Mouse (Mus musculus) midbrain, postnatal 0 days (tissue): ENCODE data around the gene Xylt1. TPM values are rescaled to one million over a fixed set of nuclear protein-coding genes. Genes with fewer than 3 reads are reported as not detected.

ENCODE experiments used
- ATAC-seq: fragments of 200-750 bp; cut with Nextera tagmentation; 2 replicates; pipeline ENCODE4 v1.8.0; 2017; ENCODE audit warnings: moderate number of reproducible peaks, mild to moderate bottlenecking, moderate TSS enrichment, moderate library complexity; ENCODE audit not compliant: low FRiP score
- DNase-seq: peaks from one replicate; pipeline ENCODE4 v3.0.0-alpha.2; 2015; ENCODE audit warnings: low spot score
- H3K27ac ChIP-seq: fragments of 300-500 bp; sonication (generic); 2 replicates; pipeline ENCODE4 v1.5.1; 2014; ENCODE audit warnings: low read depth, mild to moderate bottlenecking, low read length, mixed read lengths
- H3K27me3 ChIP-seq: fragments of 300-500 bp; sonication (generic); 2 replicates; pipeline ENCODE4 v1.6.1; 2014; ENCODE audit warnings: low read length, control low read depth, mixed read lengths; ENCODE audit not compliant: insufficient read depth
- H3K36me3 ChIP-seq: fragments of 300-500 bp; sonication (generic); 2 replicates; pipeline ENCODE4 v1.6.1; 2014; ENCODE audit warnings: low read length, control low read depth, mixed read lengths; ENCODE audit not compliant: insufficient read depth
- H3K4me1 ChIP-seq: fragments of 300-500 bp; sonication (generic); 2 replicates; pipeline ENCODE4 v1.6.1; 2014; ENCODE audit warnings: mild to moderate bottlenecking, control low read depth, antibody characterized with exemption, low read length, mixed read lengths; ENCODE audit not compliant: insufficient read depth
- H3K4me2 ChIP-seq: fragments of 300-500 bp; sonication (generic); 2 replicates; pipeline ENCODE4 v1.6.1; 2014; ENCODE audit warnings: low read depth, mild to moderate bottlenecking, low read length, mixed read lengths; ENCODE audit not compliant: poor library complexity, severe bottlenecking
- H3K4me3 ChIP-seq: fragments of 300-500 bp; sonication (generic); 2 replicates; pipeline ENCODE4 v1.5.1; 2014; ENCODE audit warnings: low read depth, mild to moderate bottlenecking, low read length, moderate library complexity
- H3K9ac ChIP-seq: fragments of 300-500 bp; sonication (generic); replicated peaks from 2 replicates; pipeline ENCODE4 v1.6.1; 2014; ENCODE audit warnings: mild to moderate bottlenecking, low read length, moderate library complexity, mixed read lengths; ENCODE audit not compliant: poor library complexity, severe bottlenecking
- H3K9me3 ChIP-seq: fragments of 300-500 bp; sonication (generic); 2 replicates; pipeline ENCODE4 v1.6.1; 2016; ENCODE audit warnings: low read length, control low read depth
- CTCF ChIP-seq: IDR thresholded peaks from 2 replicates; pipeline ENCODE4 v1.5.1; 2016; ENCODE audit warnings: antibody characterized with exemption, mild to moderate bottlenecking
- WGBS: fragments of 180-500 bp; shearing (Covaris S2); extraction: QIAGEN DNeasy Blood & Tissue Kit; methylation state at CpG from one replicate; pipeline ENCODE4 v1.1.7; 2014; 5-methylcytosine and 5-hydroxymethylcytosine counted together
- polyA plus RNA-seq: library from polyadenylated mRNA; unstranded; fragments of >200 nt; fragmentation: Nextera tagmentation; extraction: Ambion mirVana; gene quantifications from 2 replicates; pipeline ENCODE4 v1.2.1, GENCODE M21; 2015
- total RNA-seq: library from RNA; depleted of rRNA; stranded (reverse); fragments of >200 nt; gene quantifications from 2 replicates; pipeline ENCODE4 v1.2.3, GENCODE M21; 2014

Gene Xylt1
- total and polyA plus RNA-seq, 2 experiments from 2014 or later: 2.5 to 16.4 TPM

DNA sequence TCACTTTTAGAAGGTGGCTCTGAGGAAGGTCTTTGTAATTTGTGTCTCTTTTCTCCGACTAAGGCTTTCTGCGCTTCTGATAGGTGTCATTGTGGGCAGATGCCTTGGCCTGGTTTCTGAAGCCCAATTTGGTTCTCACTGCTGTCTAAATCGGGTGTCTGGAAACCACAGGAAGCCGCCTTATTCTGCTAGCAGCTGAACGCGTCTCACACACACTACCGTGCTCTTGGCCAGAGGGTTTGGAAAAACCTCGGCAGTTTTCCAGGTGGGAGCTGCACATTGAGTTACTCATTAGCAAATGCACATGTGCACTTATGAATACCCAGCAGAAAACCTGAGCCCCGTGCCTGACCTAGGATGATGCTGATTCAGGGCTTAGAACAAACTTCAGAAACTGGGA is 52.9 kb downstream of the Xylt1 start:
- WGBS: 76% methylated on average over 9 of the region's 9 CpGs

DNA sequence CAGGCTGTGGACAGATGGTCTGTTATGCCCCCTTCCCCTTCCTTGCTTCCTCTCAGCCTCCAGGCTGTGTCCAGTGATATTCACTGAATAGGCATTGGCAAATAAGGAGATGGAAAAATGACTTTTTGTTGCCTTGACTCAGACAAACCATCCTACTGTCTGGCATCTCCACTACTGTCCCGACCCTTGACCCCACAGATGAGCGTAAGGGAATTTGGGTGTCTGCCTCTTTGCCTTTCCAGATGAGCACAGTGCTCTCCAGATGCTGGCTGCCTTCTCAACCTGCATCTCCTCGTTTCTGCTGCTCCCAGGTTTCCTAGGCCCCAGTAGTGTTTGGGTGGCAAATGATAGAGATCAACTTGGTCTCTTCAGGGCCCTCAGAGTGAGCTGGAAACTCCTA is 54.3 kb downstream of the Xylt1 start:
- Histone ChIP-seq H3K27ac (0 out of 2 replicates have a peak overlapping the region, but pooled peaks have one; percentile 38), H3K4me3 (no peak overlapping the region), H3K27me3 (no peaks in the 10 kb centered on the region), H3K4me1 (peaks cover 5% of the 10 kb centered on the region; the same call in 1 of the 2 replicates), H3K36me3 (no peaks in the 10 kb centered on the region), H3K4me2 (no peak overlapping the region), H3K9me3 (no peaks in the 10 kb centered on the region), H3K9ac (no peak overlapping the region)
- no peak for TF ChIP-seq CTCF
- no peak for DNase-seq
- WGBS: 96% methylated on average over 3 of the region's 3 CpGs
- ATAC-seq: no peak

More for the DNA sequence above, 52.9 kb downstream of the Xylt1 start:
- ATAC-seq (no peak), DNase-seq (peak; percentile 40)
- no peaks in the 10 kb centered on the region for H3K9me3 ChIP-seq
- no peak overlapping the region for H3K4me3 ChIP-seq
- H3K27ac ChIP-seq: no peak overlapping the region
- no peak overlapping the region for H3K4me2 ChIP-seq
- H3K27me3 ChIP-seq: no peaks in the 10 kb centered on the region
- no peak overlapping the region for H3K9ac ChIP-seq
- H3K4me1 ChIP-seq: peaks cover 2% of the 10 kb centered on the region; the same call in 1 of the 2 replicates
- no peaks in the 10 kb centered on the region for H3K36me3 ChIP-seq
- no peak for TF ChIP-seq CTCF

DNA sequence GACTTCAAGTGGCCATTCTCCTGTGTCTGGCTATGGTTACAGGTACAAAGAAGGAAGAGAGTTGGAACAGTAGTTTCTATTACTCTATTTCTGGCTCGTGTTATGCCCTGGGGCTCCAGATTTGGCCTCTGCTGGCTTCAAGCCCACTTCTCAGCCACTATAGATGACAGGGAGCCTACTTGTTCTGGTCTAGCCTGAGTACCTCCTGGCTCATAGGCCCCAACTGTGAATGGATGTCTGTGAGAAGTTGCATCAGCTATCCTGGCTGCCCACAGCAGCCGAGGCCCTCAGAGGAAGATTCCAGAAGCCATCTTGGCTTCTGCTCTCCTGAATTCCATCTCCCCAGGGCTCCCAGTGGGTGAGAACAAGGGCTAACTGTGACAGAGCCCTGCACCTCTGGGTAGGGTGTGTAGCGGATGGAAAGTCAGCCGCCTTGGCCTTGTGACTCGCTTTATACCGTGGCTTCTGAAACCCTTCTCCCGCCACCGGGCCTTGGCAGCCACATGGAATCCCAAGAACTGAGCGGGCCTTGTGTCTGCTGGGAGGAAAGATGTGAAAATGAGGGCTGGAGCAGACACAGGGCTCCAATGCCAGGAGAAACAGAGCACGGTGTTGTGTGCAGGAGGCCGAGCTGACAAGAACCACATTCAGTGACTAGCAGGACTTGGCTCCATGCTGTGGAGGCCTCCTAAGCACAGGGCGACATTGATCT is 55.1 kb downstream of the Xylt1 start:
- Histone ChIP-seq H3K27me3 (no peaks in the 10 kb centered on the region), H3K4me3 (no peak overlapping the region), H3K27ac (0 out of 2 replicates have a peak overlapping the region, but pooled peaks have one; percentile 38), H3K4me2 (no peak overlapping the region), H3K9ac (no peak overlapping the region), H3K9me3 (no peaks in the 10 kb centered on the region), H3K4me1 (peaks cover 5% of the 10 kb centered on the region; the same call in 1 of the 2 replicates), H3K36me3 (no peaks in the 10 kb centered on the region)
- 78% methylated on average over 12 of the region's 12 CpGs for WGBS
- DNase-seq (peak; percentile 71), ATAC-seq (peak; percentile 73)
- no peak for TF ChIP-seq CTCF

DNA sequence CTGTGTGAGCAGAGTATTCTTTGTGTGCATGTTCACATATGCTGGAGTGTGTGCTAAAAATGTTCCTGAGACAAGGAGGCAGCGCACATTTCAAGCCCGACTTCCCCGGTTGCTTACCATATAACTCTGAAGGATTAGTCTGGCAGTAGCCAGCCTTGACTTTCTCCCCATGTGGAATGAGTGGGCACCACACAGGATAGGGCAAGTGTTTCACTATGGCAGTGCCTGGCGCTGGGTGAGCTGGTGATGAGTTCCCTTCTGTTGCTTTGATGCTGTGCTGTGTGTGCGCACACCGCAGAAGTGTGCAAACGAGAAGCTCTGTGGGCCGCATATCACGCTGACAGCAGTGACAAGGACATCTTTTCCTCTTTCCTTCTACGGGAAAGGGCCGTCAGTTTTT is 56.1 kb downstream of the Xylt1 start:
- Histone ChIP-seq H3K4me1 (peaks cover 5% of the 10 kb centered on the region; the same call in 1 of the 2 replicates), H3K36me3 (no peaks in the 10 kb centered on the region), H3K27me3 (no peaks in the 10 kb centered on the region), H3K4me3 (no peak overlapping the region), H3K9ac (no peak overlapping the region), H3K4me2 (no peak overlapping the region), H3K27ac (peak overlapping the region; percentile 2; the same call in 1 of the 2 replicates), H3K9me3 (no peaks in the 10 kb centered on the region)
- no peak for TF ChIP-seq CTCF
- no peak for ATAC-seq
- no peak for DNase-seq
- 86% methylated on average over 11 of the region's 11 CpGs for WGBS

DNA sequence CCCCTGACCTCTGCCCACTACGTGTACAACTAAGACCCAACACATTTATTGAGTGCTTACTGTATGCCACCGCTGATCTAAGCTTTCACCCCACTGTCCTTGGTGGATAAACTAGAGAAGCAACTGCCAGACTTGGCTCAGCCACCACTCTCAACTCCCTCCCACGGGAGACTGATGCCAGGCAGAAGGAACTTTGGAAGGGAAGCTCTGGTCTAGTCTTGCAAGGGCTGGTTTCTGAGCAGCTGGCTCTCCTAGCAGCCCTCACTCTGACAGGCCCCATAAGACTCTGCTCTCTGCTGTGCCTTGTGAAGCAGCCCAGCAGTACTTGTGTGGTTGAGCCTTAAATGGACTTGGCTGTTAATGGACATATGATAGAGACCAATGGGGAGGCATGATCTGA is 60.2 kb downstream of the Xylt1 start:
- no peak for ATAC-seq
- H3K36me3 ChIP-seq: no peaks in the 10 kb centered on the region
- 91% methylated on average over 3 of the region's 3 CpGs for WGBS

DNA sequence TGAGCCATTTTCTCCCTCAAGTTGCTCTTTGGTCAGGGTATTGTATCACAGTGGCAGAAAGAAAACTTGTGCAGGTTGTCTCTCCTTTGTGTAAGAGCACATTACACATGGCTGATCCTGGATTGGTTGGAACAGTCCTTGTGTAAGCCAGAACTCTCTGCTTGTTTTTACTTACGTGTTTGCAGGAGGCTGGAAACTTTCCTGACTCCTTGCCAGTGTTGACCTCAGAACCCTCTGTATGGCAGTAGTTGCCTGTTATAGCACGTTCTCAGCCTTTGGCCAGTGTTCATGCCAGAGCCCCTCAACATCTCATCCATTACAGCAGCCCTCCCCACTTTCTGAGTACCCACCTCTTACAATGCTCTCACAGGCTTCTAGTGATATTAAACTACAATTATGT is 61.9 kb downstream of the Xylt1 start:
- no peaks in the 10 kb centered on the region for H3K9me3 ChIP-seq
- H3K27me3 ChIP-seq: no peaks in the 10 kb centered on the region
- no peak for TF ChIP-seq CTCF
- no peaks in the 10 kb centered on the region for H3K36me3 ChIP-seq
- DNase-seq: no peak
- 84% methylated on average over 2 of the region's 2 CpGs for WGBS
- H3K4me3 ChIP-seq: no peak overlapping the region
- no peak overlapping the region for H3K27ac ChIP-seq
- H3K9ac ChIP-seq: no peak overlapping the region
- ATAC-seq: no peak
- H3K4me1 ChIP-seq: peaks cover 7% of the 10 kb centered on the region; the same call in 1 of the 2 replicates
- no peak overlapping the region for H3K4me2 ChIP-seq

More for the DNA sequence above, 60.2 kb downstream of the Xylt1 start:
- Histone ChIP-seq H3K9me3 (no peaks in the 10 kb centered on the region), H3K9ac (no peak overlapping the region), H3K27ac (no peak overlapping the region), H3K27me3 (no peaks in the 10 kb centered on the region), H3K4me2 (no peak overlapping the region), H3K4me1 (peaks cover 7% of the 10 kb centered on the region; the same call in 1 of the 2 replicates), H3K4me3 (no peak overlapping the region)
- no peak for DNase-seq
- no peak for TF ChIP-seq CTCF
